Mouse (Mus musculus): Measurements from ENCODE around the gene Fxn.

The Fxn gene

DNA sequence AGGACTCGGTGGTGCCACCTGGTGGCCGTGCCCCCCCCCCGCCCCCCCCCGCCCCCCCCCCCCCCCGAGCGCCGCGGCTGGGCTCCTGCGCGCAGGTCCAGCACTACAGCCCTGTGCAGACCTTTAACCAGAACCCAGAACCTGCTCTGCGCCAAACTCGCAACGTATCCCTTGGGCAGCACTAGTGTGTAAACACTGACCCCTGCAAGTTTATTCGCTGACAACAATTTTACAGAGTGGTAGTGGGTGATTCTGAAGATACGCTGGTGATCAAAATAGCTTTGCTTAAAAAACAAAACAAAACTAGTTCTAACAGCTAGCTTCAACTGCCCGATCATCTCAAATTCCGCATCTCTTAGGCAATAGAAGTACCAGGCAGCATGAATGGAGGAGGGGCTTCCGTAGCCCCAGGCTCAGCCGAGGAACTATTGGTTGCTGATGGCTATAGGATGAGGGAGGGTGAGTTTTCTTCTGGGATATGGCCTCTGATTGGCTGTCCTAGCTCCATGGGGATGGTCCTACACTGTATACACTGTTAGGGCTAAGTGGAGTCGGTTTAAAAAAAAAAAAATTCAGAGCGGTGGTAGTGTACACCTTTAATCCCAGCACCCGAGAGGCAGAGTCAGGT lies at the start of gene Fxn:
Gene Fxn, minus strand, starts transcription at position 5 of the 628 bp plus-strand sequence.
- peak; percentile 21 to 34 for DNase-seq (ENCODE audit: low spot score in 2 of 2)

- DNase-seq (ENCODE audit: low spot score in 2 of 2), result no peak
These were observed 47.5 kb upstream of the Fxn start for GRCm38 (mm10) chr19:24327921-24328320.

DNA sequence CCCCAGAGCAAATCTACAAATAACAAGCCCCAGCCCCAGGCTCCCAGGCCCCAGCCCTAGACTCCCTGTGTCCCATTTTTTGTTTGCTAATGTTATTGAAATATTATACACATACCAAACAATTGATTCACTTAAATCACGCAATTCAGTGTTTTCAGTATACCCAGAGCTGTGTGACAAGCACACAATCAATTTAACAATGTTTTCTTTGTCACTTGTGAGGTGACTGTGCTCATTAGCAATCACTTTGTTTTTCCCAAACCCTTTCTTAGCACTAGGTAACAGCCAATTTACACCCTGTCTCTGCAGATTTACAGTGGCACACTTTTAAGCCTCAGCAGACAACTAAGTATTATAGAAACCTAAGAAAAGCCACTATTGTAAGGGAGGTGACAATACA lies 46.6 kb upstream of the Fxn start:
- DNase-seq (ENCODE audit: low spot score in 2 of 2), result no peak

- DNase-seq (ENCODE audit: low spot score in 2 of 2), result peak; percentile 24 to 35
These were observed 45.3 kb upstream of the Fxn start for GRCm38 (mm10) chr19:24325692-24326091.

GRCm38 (mm10) chr19:24323841-24324613 lies 43.6 kb upstream of the Fxn start:
- no peak for DNase-seq (ENCODE audit: low spot score in 2 of 2)

GRCm38 (mm10) chr19:24321900-24322311 lies 41.5 kb upstream of the Fxn start:
- DNase-seq (ENCODE audit: low spot score in 2 of 2), result no peak

DNA sequence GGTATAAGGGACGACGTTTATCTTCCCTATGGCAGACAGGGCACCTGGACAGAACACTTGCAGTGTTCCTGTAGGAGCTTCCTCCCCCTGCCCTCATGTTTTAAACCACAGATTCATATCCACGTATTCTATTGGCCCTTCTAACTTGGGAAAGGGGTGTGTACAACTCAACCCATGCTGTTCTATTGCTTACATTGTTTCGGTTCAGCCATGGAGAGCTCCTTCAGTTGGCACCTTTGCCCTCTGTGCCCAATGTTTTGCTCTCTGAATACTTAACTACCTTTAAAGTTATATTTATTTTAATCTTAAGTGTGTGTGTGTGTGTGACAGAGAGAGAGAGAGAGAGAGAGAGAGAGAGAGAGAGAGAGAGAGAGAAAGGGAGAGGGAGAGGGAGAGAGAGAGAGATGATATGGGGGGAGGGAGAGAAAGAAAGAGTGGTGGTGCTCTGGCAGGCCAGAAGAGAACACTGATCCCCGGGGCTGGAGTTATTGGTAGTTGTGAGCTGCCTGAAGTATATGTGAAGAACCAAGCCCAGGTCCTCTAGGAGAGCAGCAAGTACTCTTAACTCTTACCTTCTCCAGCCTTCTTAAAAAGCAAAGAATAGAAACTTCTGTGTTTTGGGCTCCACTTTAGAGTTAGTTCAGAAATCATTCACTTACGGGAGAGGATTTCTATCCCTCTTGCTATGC lies 41.0 kb upstream of the Fxn start:
- DNase-seq (ENCODE audit: low spot score in 2 of 2), result no peak

GRCm38 (mm10) chr19:24318172-24318571 lies 37.8 kb upstream of the Fxn start:
- no peak for DNase-seq (ENCODE audit: low spot score in 2 of 2)

DNA sequence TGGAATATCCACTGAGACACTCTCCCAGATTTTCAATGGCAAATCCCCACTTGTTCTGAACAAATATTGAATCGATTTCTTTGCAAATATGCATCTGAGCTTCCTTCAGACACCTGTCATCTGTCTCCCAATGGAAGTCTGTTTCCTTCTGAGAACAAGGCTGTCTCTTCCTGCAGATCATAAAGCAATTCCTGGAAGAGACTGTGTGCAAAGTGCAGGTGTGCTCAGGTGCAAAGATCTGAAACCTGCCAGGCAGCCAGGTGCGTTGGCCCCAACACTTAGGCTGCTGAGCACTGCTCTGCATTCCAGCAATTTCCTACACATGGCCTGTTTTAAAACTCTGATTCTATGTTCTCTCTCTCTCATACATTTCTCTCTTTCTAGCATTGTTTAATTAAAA lies 37.3 kb upstream of the Fxn start:
- DNase-seq (ENCODE audit: low spot score in 2 of 2), result no peak

GRCm38 (mm10) chr19:24317038-24317591 lies 36.7 kb upstream of the Fxn start:
- DNase-seq (ENCODE audit: low spot score in 2 of 2), result no peak

GRCm38 (mm10) chr19:24316060-24316725 lies 35.8 kb upstream of the Fxn start:
- no peak for DNase-seq (ENCODE audit: low spot score in 2 of 2)

- DNase-seq (ENCODE audit: low spot score in 2 of 2), result no peak
These were observed 34.8 kb upstream of the Fxn start for GRCm38 (mm10) chr19:24315234-24315633.

DNA sequence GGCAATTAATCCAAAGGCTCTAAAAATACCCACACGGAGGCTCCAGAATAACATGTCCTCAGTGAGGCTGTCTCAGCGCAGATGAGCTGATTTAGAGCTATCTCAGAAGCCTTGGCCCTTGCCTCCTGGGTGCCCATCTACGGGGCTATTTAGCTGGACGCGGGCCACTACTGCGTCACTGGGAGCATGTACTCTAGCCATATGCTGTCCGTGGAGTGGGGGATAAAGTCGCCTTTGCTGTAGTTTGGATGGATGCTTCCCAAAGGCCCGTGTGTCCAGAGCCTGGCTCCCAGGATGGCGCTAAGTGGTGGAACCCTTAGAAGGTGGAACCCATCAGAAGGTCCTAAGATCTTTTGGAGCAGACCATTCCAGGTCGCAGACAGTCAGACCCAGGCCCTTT lies 34.3 kb upstream of the Fxn start:
- DNase-seq (ENCODE audit: low spot score in 2 of 2), result no peak

DNA sequence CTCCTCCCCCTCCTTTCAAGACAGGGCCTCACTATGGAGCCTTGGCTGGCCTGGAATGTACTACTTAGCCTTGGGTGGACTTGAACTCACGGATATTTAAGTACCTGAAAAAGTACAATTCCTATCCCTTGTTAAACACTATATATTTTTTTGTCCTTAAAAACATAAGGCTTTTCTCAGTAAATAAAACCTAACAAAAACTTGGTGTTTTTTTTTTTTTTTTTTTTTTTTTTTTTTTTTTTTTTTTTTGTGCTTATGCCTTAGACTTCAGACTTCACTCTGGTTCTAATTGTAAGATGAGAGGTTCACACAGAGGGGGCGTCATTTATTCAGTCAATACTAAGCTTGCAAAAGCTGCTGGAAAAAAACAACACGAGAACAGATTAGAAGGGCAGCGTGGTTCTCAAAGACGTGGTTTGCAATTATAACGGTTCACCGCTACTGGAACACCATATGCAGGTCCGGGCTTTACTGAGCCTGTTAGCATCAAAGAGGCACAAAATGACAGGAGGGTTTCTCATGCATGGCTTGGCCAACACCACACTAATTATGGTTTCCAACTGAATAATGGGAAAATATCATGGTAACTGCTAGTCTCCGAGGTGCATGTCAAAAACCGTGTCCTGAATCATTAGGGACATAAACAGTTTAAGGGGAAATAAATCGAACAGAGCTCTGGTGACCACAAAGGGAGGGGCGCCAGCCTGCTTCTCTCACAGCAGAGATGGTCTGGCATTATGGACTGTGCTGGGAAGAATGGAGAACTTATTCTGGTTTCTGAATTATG lies 32.3 kb upstream of the Fxn start:
- no peak for DNase-seq (ENCODE audit: low spot score in 2 of 2)

DNA sequence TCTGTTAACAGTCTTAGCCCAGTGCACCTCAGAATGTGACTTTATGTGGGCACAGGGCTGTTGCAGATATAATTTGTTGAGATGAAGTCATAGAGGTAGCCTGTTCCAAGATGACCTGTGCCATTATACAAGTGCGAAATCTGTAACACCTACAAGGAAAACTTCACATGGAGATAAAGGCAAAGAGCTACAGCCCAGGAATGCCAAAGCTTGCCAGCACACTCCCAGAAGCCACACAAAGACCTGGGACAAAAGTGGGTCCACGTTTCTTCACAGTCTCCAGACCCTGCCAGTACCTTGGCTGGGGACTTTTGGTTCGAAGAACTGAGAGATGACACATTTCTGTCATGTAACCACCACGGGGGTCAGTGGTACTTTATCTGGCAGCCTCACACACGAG lies 31.6 kb upstream of the Fxn start:
- no peak for DNase-seq (ENCODE audit: low spot score in 2 of 2)

DNA sequence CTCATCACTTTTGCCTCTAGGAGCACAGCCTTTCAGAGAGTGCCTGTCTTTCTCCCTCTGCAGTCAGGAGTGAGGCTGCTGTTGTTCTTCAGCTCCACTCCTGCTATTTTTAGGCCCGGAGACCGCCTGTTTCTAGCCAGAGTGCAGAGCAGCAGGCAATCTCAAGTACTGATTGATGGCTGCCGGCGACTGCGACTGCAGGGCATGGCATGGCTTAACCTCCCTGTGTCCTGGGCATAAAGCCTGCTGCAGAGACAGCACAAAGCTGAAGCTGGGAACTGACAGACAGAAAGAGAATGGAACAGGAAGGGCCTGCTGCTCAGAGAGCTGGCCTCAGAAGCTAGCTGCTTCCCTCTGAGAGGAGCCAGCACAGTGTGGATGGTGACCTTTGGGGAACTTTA lies 27.9 kb upstream of the Fxn start:
- DNase-seq (ENCODE audit: low spot score in 2 of 2), result peak; percentile 31 to 46

DNA sequence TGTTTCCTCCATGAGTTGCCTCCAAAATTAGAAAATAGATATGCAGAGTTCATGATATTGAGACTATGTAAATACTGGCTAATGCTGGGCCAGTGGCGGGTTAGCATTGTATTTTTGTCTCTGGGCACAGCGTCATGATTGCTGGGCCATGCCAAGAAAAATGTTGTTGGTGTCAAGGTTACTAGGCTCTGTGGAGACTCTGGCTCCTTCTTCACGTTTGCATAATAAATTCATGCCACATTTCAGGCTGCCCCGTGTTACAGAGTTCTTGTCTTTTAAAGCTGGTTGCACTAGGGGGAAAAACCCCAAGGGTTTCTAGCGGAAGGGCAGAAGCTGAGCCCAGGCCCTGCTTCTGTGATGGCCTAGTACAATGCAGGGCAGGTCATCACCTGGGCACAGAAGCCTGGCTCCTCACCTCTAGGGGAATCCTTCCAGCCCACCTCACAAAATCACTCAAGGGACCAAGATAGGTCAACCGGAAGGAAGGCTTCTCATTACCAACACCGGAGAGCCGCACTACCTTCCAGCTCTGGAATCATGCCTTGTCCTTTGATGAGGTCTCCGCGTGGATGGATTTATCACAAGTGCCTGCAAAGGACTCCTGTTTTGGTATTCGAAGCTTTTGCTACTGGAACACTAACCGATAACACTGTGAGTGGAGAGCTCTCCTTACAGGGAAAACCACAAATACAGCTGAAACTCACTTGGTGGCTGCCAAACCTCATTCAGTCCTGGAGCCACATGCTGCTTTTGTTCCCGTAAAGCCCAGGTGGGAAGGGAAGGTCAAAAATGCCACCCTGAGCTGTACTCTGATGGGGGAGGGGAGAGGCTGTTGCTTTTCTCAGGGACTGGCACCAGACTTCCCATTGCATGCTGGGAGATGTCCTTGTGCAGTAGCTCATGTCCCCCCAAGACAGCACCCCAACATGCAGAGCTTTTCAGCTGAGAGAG lies 27.1 kb upstream of the Fxn start:
- peak in 1 of 2 experiments; percentile 15 for DNase-seq (ENCODE audit: low spot score in 2 of 2)

DNA sequence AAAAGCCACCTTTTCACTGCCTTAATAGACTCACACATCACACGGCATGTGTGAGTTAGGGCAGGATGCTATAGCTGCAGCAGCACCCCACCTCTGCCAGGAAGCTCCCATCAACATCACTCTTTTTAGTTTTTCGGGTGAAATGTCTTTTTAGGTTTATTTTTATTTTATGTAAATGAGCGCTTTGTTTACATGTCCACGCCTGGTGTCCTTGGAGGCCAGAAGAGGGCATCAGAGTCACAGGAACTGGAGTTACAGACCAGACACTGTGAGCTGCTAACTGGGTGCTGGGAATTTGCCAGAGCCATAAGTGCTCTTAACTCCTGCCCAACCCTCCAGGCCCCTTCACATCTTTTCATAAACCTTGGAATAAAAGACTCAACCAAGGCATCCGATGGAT lies 25.9 kb upstream of the Fxn start:
- DNase-seq (ENCODE audit: low spot score in 2 of 2), result no peak

DNA sequence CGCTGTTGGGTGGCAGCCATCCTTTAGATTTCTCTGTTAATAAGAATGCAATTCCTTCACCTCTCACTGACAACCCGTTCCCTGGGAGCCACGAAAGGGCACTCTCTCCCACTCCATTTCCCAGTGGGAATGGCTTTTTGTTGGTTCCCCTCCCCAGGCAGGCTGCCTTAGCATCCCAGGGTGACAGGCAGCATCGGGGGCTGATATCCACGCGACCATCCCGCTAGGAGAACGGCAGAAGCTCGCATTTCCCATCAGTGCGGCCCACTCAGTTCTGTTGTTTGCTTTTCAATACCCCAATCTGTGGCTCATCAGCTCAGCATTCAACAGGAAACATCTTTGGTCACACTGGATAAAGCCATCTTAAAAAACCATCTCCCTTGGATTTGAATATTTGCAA lies 21.8 kb upstream of the Fxn start:
- DNase-seq (ENCODE audit: low spot score in 2 of 2), result no peak

- DNase-seq (ENCODE audit: low spot score in 2 of 2), result no peak
These were observed 21.4 kb upstream of the Fxn start for GRCm38 (mm10) chr19:24301768-24302148.

Measured in right cerebral cortex, adult 2 months (tissue).